Mouse (Mus musculus) liver, embryonic 18 days (tissue): ENCODE results near the gene Sox14. TPM values are rescaled to one million over a fixed set of nuclear protein-coding genes. Genes with fewer than 3 reads are reported as not detected.

ENCODE experiments used
- polyA plus RNA-seq: library from polyadenylated mRNA; depleted of rRNA; stranded (reverse); fragments of >200 nt; gene quantifications from 2 replicates; pipeline ENCODE4 v1.2.3, GENCODE M21; 2012; rRNA removed

Gene Sox14
- polyA plus RNA-seq = not detected in 2 replicates

DNA sequence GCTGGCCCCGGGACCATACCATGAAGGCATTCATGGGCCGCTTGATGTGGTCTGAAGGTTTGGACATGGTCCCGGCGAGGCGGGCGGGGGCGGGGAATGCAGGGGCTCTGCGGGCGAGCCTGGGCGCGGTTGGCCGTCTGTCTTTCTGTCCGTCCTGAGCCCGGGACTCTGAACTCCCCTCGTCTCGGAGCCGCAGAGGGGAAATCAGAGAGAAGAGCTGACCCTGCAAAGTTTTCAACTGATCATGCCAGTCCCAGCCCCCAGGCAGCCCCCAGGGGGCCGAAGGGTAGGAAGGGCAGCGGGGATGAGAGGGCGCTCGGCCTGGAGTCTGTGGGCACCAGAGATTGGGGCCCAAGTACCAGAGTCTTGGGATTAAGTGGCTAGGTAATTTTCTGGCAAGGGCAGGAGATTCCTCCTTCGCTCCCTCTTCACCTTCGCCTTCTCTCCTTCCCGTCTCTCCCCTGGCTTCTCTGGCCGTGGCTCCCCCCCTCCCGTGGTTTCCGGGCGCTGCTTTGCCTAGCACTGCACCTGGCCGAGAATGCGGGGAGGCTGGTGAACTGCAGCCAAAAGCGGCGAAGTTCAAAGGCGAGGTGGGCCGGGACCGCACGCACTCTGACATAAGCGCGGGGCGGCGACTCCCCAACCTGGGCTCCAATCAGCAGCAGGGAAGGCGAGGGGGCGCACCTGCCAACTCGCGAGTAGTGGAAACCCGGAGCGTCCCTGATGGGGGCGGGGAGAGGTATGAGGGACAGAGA is at the start of gene Sox14:
TSS of gene Sox14 (minus strand) at position 553 of the 755 bp plus-strand sequence.

Other genes starting within 250 kb of the Sox14 start
- gene Dzip1l, start 246.7 kb downstream of the Sox14 start, polyA plus RNA-seq = 0.39 and 0.60 TPM in 2 replicates
- 0.01 TPM in 1 of 2 replicates, not detected in the other for gene Cldn18, start 158.9 kb downstream of the Sox14 start, polyA plus RNA-seq